Comparison of ENCODE assay signal across 13 mouse cellular contexts in the genomic region with DNA sequence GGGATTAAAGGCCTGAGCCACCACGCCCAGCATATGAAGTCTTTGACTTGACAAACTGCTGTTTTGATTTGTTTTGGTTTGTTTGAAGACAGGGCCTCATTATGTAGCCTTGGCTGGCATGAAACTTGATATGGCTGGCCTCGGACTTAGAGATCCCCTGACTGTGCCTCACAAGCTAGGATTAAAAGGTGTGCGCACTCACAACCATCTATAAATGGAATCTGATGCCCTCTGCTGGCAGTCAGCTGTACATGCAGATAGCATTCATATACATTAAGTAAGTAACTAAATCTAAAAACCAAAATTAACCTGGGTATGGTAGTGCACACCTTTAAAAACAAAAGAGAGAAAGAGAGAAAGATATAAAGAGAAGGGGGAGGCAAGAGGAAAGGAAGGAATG. TPM values are rescaled to one million over a fixed set of nuclear protein-coding genes. Genes with fewer than 3 reads are reported as not detected.
DNase-seq lines count a peak whose midpoint lies in the region; ATAC-seq and TF ChIP-seq lines count a peak whose summit lies in the region.
"Had no signal": no experiment of that assay in that cellular context is flagged by ENCODE, and none has a peak within 500 bp of the region (broad histone marks: within the 10 kb centered on the region; RNA-seq: fewer than 3 reads in every experiment).

No protein-coding gene starts in this region.

- no peak overlapping the region for H3K4me2 ChIP-seq in forebrain, embryonic 14.5 days (ENCODE audit: low read length)
- H3K4me2 ChIP-seq in forebrain, embryonic 11.5 days (ENCODE audit: low read depth, low read length, severe bottlenecking): no peak overlapping the region
- no peak overlapping the region for H3K4me2 ChIP-seq in midbrain, embryonic 14.5 days (ENCODE audit: low read length)
- H3K4me2 ChIP-seq: hindbrain, embryonic 14.5 days; limb, embryonic 15.5 days had no signal

- no peak overlapping the region for H3K27ac ChIP-seq in forebrain, embryonic 14.5 days (ENCODE audit: low read depth, low read length)
- no peak overlapping the region for H3K27ac ChIP-seq in forebrain, embryonic 11.5 days (ENCODE audit: low read depth, low read length)
- H3K27ac ChIP-seq in midbrain, embryonic 14.5 days (replicated peaks; ENCODE audit: low read depth, low read length): no peak overlapping the region
- H3K27ac ChIP-seq in midbrain, embryonic 10.5 days (replicated peaks): no peak overlapping the region
- H3K27ac ChIP-seq: hindbrain, embryonic 14.5 days; limb, embryonic 15.5 days had no signal

- no peak for TF ChIP-seq POLR2A in brain, embryonic 14.5 days (IDR thresholded peaks at IDR 0.05; ENCODE audit: borderline replicate concordance, extremely low read depth, insufficient read depth, insufficient read length, poor library complexity, severe bottlenecking)

- DNase-seq in forebrain, embryonic 14.5 days (ENCODE audit: low spot score): peak; percentile 37
- no peak for DNase-seq in forebrain, embryonic 11.5 days (ENCODE audit: low spot score)
- DNase-seq in midbrain, embryonic 14.5 days: peak; percentile 27
- no peak for DNase-seq in midbrain, embryonic 10.5 days (ENCODE audit: low spot score)
- peak; percentile 40 for DNase-seq in brain, embryonic 14.5 days (ENCODE audit: low read depth)
- peak; percentile 15 for DNase-seq in lung, postnatal 36 days
- DNase-seq in layer of hippocampus, postnatal 14 days (ENCODE audit: low spot score in 2 of 2): no peak
- DNase-seq: cerebellum, adult 11-12 months; gastrocnemius, postnatal 10 days had no signal

- no peaks in the 10 kb centered on the region for H3K4me1 ChIP-seq in forebrain, embryonic 14.5 days (ENCODE audit: control insufficient read depth, insufficient read depth, low read length)
- no peaks in the 10 kb centered on the region for H3K4me1 ChIP-seq in forebrain, embryonic 11.5 days (replicated peaks; ENCODE audit: control insufficient read depth, insufficient read depth, low read length)
- no peaks in the 10 kb centered on the region for H3K4me1 ChIP-seq in midbrain, embryonic 14.5 days (ENCODE audit: control insufficient read depth, insufficient read depth, low read length)
- H3K4me1 ChIP-seq in midbrain, embryonic 10.5 days: no peaks in the 10 kb centered on the region
- H3K4me1 ChIP-seq: limb, embryonic 15.5 days had no signal

- H3K9ac ChIP-seq in forebrain, embryonic 14.5 days (ENCODE audit: low read length): no peak overlapping the region
- no peak overlapping the region for H3K9ac ChIP-seq in forebrain, embryonic 11.5 days (ENCODE audit: low read length)
- no peak overlapping the region for H3K9ac ChIP-seq in midbrain, embryonic 14.5 days (replicated peaks; ENCODE audit: low read length)
- H3K9ac ChIP-seq: hindbrain, embryonic 14.5 days; limb, embryonic 15.5 days had no signal

- 45% methylated on average over 3 of the region's 3 CpGs for WGBS in forebrain, embryonic 14.5 days
- 60% methylated on average over 3 of the region's 3 CpGs for WGBS in forebrain, embryonic 11.5 days
- 57% methylated on average over 3 of the region's 3 CpGs for WGBS in midbrain, embryonic 14.5 days
- WGBS in midbrain, embryonic 10.5 days: 54% methylated on average over 3 of the region's 3 CpGs

- H3K36me3 ChIP-seq in forebrain, embryonic 14.5 days (ENCODE audit: control insufficient read depth, insufficient read depth, low read length): no peaks in the 10 kb centered on the region
- H3K36me3 ChIP-seq in forebrain, embryonic 11.5 days (ENCODE audit: control insufficient read depth, insufficient read depth, low read length): no peaks in the 10 kb centered on the region
- H3K36me3 ChIP-seq in midbrain, embryonic 14.5 days (ENCODE audit: control insufficient read depth, insufficient read depth, low read length): no peaks in the 10 kb centered on the region
- H3K36me3 ChIP-seq in midbrain, embryonic 10.5 days: no peaks in the 10 kb centered on the region
- H3K36me3 ChIP-seq: limb, embryonic 15.5 days had no signal

- H3K27me3 ChIP-seq in forebrain, embryonic 14.5 days (replicated peaks; ENCODE audit: control insufficient read depth, insufficient read depth, low read length): no peaks in the 10 kb centered on the region
- no peaks in the 10 kb centered on the region for H3K27me3 ChIP-seq in forebrain, embryonic 11.5 days (ENCODE audit: control insufficient read depth, insufficient read depth, low read length)
- H3K27me3 ChIP-seq in midbrain, embryonic 14.5 days (ENCODE audit: control insufficient read depth, insufficient read depth, low read length): no peaks in the 10 kb centered on the region
- no peaks in the 10 kb centered on the region for H3K27me3 ChIP-seq in midbrain, embryonic 10.5 days (ENCODE audit: low read depth, poor library complexity, severe bottlenecking)
- H3K27me3 ChIP-seq: limb, embryonic 15.5 days had no signal

- H3K9me3 ChIP-seq in forebrain, embryonic 14.5 days (replicated peaks; ENCODE audit: control insufficient read depth, low read length): no peaks in the 10 kb centered on the region
- H3K9me3 ChIP-seq in forebrain, embryonic 11.5 days (ENCODE audit: control insufficient read depth, low read length): no peaks in the 10 kb centered on the region
- no peaks in the 10 kb centered on the region for H3K9me3 ChIP-seq in midbrain, embryonic 14.5 days (ENCODE audit: control insufficient read depth, low read length)
- H3K9me3 ChIP-seq in midbrain, embryonic 10.5 days (replicated peaks): no peaks in the 10 kb centered on the region
- H3K9me3 ChIP-seq: limb, embryonic 15.5 days had no signal

- peak; percentile 46; the same call in 1 of the 2 replicates for TF ChIP-seq CTCF in brain, embryonic 14.5 days (IDR thresholded peaks at IDR 0.05; ENCODE audit: borderline replicate concordance, extremely low read depth, insufficient read depth, insufficient read length)

- ATAC-seq in forebrain, embryonic 14.5 days: no peak
- ATAC-seq in forebrain, embryonic 11.5 days (replicated peaks; ENCODE audit: low FRiP score): no peak
- ATAC-seq in midbrain, embryonic 14.5 days (ENCODE audit: low FRiP score, low TSS enrichment): no peak
- no peak for ATAC-seq in megakaryocyte, adult 5-6 weeks (ENCODE audit: poor library complexity, severe bottlenecking)

- H3K4me3 ChIP-seq in forebrain, embryonic 14.5 days (ENCODE audit: low read depth, low read length): no peak overlapping the region
- no peak overlapping the region for H3K4me3 ChIP-seq in forebrain, embryonic 11.5 days (ENCODE audit: low read depth, low read length)
- no peak overlapping the region for H3K4me3 ChIP-seq in midbrain, embryonic 14.5 days (replicated peaks; ENCODE audit: low read depth, low read length)
- H3K4me3 ChIP-seq in midbrain, embryonic 10.5 days: no peak overlapping the region
- H3K4me3 ChIP-seq: limb, embryonic 15.5 days had no signal

RNA-seq across cellular contexts. Expression of gene Ooep, which starts 7.4 kb away (rescaled TPM):
- 5.6 and 7.3 TPM in 2 replicates for polyA plus RNA-seq in forebrain, embryonic 14.5 days (2014; fragmentation: Nextera tagmentation; extraction: Ambion mirVana)
- polyA plus RNA-seq in forebrain, embryonic 11.5 days (2014; fragmentation: Nextera tagmentation; extraction: Ambion mirVana): 4.7 and 5.2 TPM in 2 replicates
- polyA plus RNA-seq in midbrain, embryonic 14.5 days (2014; fragmentation: Nextera tagmentation; extraction: Ambion mirVana): 6.6 and 6.8 TPM in 2 replicates
- polyA plus RNA-seq in midbrain, embryonic 10.5 days (2016; fragmentation: Nextera tagmentation; extraction: Ambion mirVana): 0.83 and 1.0 TPM in 2 replicates
- polyA plus RNA-seq in brain, embryonic 14.5 days (2012; rRNA removed): 3.9 TPM in 2 replicates
- not detected in 2 replicates for total RNA-seq in megakaryocyte, adult 5-6 weeks (2015)
- total RNA-seq in megakaryocyte, adult 5-6 weeks (2017): not detected in 2 replicates
- total RNA-seq in layer of hippocampus, postnatal 14 days (2021): under 1 TPM; 0.21 to 0.29 TPM
- polyA plus RNA-seq: spleen, adult 2 months had no signal

RNA-seq across cellular contexts. Expression of gene Ddx43, which starts 9.7 kb away (rescaled TPM):
- 0.08 TPM in 1 of 2 replicates, not detected in the other for polyA plus RNA-seq in forebrain, embryonic 14.5 days (2014; fragmentation: Nextera tagmentation; extraction: Ambion mirVana)
- polyA plus RNA-seq in forebrain, embryonic 11.5 days (2014; fragmentation: Nextera tagmentation; extraction: Ambion mirVana): 0.28 and 0.49 TPM in 2 replicates
- polyA plus RNA-seq in midbrain, embryonic 14.5 days (2014; fragmentation: Nextera tagmentation; extraction: Ambion mirVana): 0.35 and 0.53 TPM in 2 replicates
- 0.09 and 0.15 TPM in 2 replicates for polyA plus RNA-seq in midbrain, embryonic 10.5 days (2016; fragmentation: Nextera tagmentation; extraction: Ambion mirVana)
- 0.27 and 0.42 TPM in 2 replicates for polyA plus RNA-seq in brain, embryonic 14.5 days (2012; rRNA removed)
- total RNA-seq in megakaryocyte, adult 5-6 weeks (2015): 0.39 TPM in 1 of 2 replicates, not detected in the other
- total RNA-seq in megakaryocyte, adult 5-6 weeks (2017): 0.08 TPM in 1 of 2 replicates, not detected in the other
- under 1 TPM in 1 of 2 experiments, not detected in 1; 0.14 TPM for total RNA-seq in layer of hippocampus, postnatal 14 days (2021)
- total RNA-seq: gastrocnemius, postnatal 10 days had no signal

RNA-seq across cellular contexts. Expression of gene Dppa5a, which starts 17.9 kb away (rescaled TPM):
- 2.1 and 2.8 TPM in 2 replicates for polyA plus RNA-seq in forebrain, embryonic 14.5 days (2014; fragmentation: Nextera tagmentation; extraction: Ambion mirVana)
- polyA plus RNA-seq in forebrain, embryonic 11.5 days (2014; fragmentation: Nextera tagmentation; extraction: Ambion mirVana): 0.48 and 0.65 TPM in 2 replicates
- 5.1 and 5.9 TPM in 2 replicates for polyA plus RNA-seq in midbrain, embryonic 14.5 days (2014; fragmentation: Nextera tagmentation; extraction: Ambion mirVana)
- polyA plus RNA-seq in midbrain, embryonic 10.5 days (2016; fragmentation: Nextera tagmentation; extraction: Ambion mirVana): not detected in 2 replicates
- polyA plus RNA-seq in brain, embryonic 14.5 days (2012; rRNA removed): 4.1 and 4.5 TPM in 2 replicates
- not detected in 2 replicates for total RNA-seq in megakaryocyte, adult 5-6 weeks (2015)
- not detected in 2 replicates for total RNA-seq in megakaryocyte, adult 5-6 weeks (2017)
- total RNA-seq in layer of hippocampus, postnatal 14 days (2021): not detected
- total RNA-seq: gastrocnemius, postnatal 10 days had no signal
- polyA plus RNA-seq: spleen, adult 2 months had no signal

RNA-seq across cellular contexts. Expression of gene Gsta2, which starts 30.3 kb away (rescaled TPM):
- polyA plus RNA-seq in forebrain, embryonic 14.5 days (2014; fragmentation: Nextera tagmentation; extraction: Ambion mirVana): not detected in 2 replicates
- not detected in 2 replicates for polyA plus RNA-seq in forebrain, embryonic 11.5 days (2014; fragmentation: Nextera tagmentation; extraction: Ambion mirVana)
- polyA plus RNA-seq in midbrain, embryonic 14.5 days (2014; fragmentation: Nextera tagmentation; extraction: Ambion mirVana): not detected in 2 replicates
- polyA plus RNA-seq in midbrain, embryonic 10.5 days (2016; fragmentation: Nextera tagmentation; extraction: Ambion mirVana): not detected in 2 replicates
- polyA plus RNA-seq in brain, embryonic 14.5 days (2012; rRNA removed): 0.20 TPM in 1 of 2 replicates, not detected in the other
- total RNA-seq in megakaryocyte, adult 5-6 weeks (2015): not detected in 2 replicates
- not detected in 2 replicates for total RNA-seq in megakaryocyte, adult 5-6 weeks (2017)
- not detected for total RNA-seq in layer of hippocampus, postnatal 14 days (2021)
- total RNA-seq: gastrocnemius, postnatal 10 days had no signal
- polyA plus RNA-seq: hindbrain, embryonic 14.5 days had no signal

RNA-seq across cellular contexts. Expression of gene Cgas, which starts 57.1 kb away (rescaled TPM):
- polyA plus RNA-seq in forebrain, embryonic 14.5 days (2014; fragmentation: Nextera tagmentation; extraction: Ambion mirVana): 0.50 and 0.51 TPM in 2 replicates
- polyA plus RNA-seq in forebrain, embryonic 11.5 days (2014; fragmentation: Nextera tagmentation; extraction: Ambion mirVana): 0.39 and 0.44 TPM in 2 replicates
- polyA plus RNA-seq in midbrain, embryonic 14.5 days (2014; fragmentation: Nextera tagmentation; extraction: Ambion mirVana): 0.28 and 0.58 TPM in 2 replicates
- polyA plus RNA-seq in midbrain, embryonic 10.5 days (2016; fragmentation: Nextera tagmentation; extraction: Ambion mirVana): 0.30 and 0.53 TPM in 2 replicates
- 0.67 and 0.97 TPM in 2 replicates for polyA plus RNA-seq in brain, embryonic 14.5 days (2012; rRNA removed)
- total RNA-seq in megakaryocyte, adult 5-6 weeks (2015): 18.4 and 21.4 TPM in 2 replicates
- total RNA-seq in megakaryocyte, adult 5-6 weeks (2017): 12.1 and 14.5 TPM in 2 replicates
- total RNA-seq in layer of hippocampus, postnatal 14 days (2021): 1 to 10 TPM in 1 of 2 experiments, under 1 TPM in 1; 0.81 to 1.1 TPM

Comparison
In these comparisons a context has a peak if more than half of its experiments do, and no peak if none do; other contexts are left out.
1. DNase-seq: peak in forebrain, embryonic 14.5 days (single experiment), midbrain, embryonic 14.5 days (single experiment), brain, embryonic 14.5 days (single experiment) and lung, postnatal 36 days (single experiment); none in forebrain, embryonic 11.5 days (single experiment), midbrain, embryonic 10.5 days (single experiment) and layer of hippocampus, postnatal 14 days (0 of 2).